Mouse (Mus musculus) brain, embryonic 14.5 days (tissue): ENCODE results near the gene Pml.

Experiments used
- CTCF ChIP-seq: fragments of 200-500 bp; IDR thresholded peaks from 2 replicates; pipeline ENCODE4 v1.5.1; 2012; ENCODE audit warnings: inconsistent platforms, mild to moderate bottlenecking, moderate library complexity, borderline replicate concordance; ENCODE audit not compliant: insufficient read depth, insufficient read length; ENCODE audit errors: extremely low read depth
- POLR2A ChIP-seq: fragments of 200-500 bp; IDR thresholded peaks from 2 replicates; pipeline ENCODE4 v1.6.1; 2012; ENCODE audit warnings: mild to moderate bottlenecking, inconsistent platforms, borderline replicate concordance; ENCODE audit not compliant: poor library complexity, insufficient read depth, insufficient read length, severe bottlenecking; ENCODE audit errors: extremely low read depth

DNA sequence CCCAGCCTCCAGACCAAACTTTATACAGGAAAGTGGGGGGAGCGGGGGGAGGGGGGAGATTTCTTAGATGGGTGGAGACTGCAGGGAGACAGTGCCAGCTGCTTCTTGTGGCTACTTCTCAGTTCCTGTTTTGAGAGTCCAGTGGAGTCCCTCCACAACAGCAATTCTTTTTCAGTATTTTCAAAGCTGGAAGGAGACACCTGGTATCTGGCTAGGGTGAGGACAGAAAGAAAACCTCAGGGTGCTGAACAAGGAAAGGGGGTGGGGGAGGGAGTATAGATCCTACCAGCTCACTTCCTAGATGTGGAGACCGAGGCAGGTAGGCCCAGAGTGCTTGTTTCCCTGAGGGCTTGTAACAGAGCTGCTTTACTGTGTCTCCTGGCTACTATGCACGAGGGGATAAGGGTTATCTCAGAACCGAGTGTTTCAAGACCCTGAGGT is 17.0 kb upstream of the Pml start:
- TF ChIP-seq CTCF (no peak), POLR2A (no peak)
